Mouse (Mus musculus): Measurements from ENCODE around the gene Spata21. TPM values are rescaled to one million over a fixed set of nuclear protein-coding genes. Genes with fewer than 3 reads are reported as not detected.
A peak's percentile ranks its signal among the peaks of the same experiment; 100 is the strongest.

Spata21 gene
- polyA plus RNA-seq, 1 experiment from 2014 or later, result not detected

DNA sequence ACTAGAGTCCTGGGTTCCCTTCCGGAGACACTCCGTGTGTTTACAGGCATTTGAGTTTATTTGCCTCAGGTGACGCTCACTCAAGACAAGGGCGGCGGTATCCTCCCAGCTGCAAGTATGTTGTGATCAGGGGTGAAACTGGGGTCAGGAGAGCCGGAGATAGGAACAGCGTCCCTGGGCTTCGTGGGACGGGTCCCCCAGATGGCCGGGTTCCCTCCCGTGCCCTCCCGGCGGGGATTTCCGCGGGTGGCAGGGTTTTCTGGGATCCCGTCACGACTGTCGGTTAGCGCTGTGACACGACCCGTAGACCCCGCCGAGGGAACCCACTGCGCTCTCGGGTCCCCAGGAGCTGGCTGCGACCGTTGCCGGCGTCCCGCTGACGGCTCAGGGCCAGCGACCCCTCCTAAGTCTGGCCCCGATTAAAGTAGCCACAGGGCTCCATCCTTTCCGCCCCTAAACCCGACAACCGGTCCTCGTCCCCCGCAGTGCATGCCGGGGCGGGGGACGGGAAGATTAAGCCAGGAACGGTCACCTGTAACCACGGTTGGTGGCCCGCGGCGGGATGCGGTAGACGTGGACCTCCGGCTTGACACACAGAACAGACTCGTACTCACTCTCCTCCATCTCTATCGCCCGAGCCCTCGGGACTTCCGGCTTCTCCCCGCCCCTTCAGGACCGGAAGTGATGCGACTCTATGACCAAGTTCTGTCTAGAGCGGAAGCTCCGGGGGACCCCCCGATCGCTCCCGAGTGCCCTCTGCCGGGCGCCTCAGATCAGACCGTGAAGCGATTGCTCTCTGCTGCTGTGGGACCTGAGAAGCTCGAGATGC, 10.2 kb upstream of the Spata21 start, which contains the start of gene Necap2:
Necap2 (minus strand) TSS at position 677 of the 829 bp plus-strand sequence.
- under 1% methylated on average over 64 of the region's 67 CpGs for WGBS
- ATAC-seq (ENCODE audit: low FRiP score), result peak; percentile 93
- Histone ChIP-seq H3K9ac (peak within 1 kb of the TSS; percentile 92), H3K36me3 (peaks cover 17% of the 10 kb centered on the region), H3K9me3 (replicated peaks) (no peaks in the 10 kb centered on the region), H3K27me3 (no peaks in the 10 kb centered on the region), H3K27ac (peak within 1 kb of the TSS; percentile 76), H3K4me3 (peak within 1 kb of the TSS; percentile 83), H3K4me1 (peaks cover 16% of the 10 kb centered on the region), H3K4me2 (replicated peaks) (peak within 1 kb of the TSS; percentile 96)

DNA sequence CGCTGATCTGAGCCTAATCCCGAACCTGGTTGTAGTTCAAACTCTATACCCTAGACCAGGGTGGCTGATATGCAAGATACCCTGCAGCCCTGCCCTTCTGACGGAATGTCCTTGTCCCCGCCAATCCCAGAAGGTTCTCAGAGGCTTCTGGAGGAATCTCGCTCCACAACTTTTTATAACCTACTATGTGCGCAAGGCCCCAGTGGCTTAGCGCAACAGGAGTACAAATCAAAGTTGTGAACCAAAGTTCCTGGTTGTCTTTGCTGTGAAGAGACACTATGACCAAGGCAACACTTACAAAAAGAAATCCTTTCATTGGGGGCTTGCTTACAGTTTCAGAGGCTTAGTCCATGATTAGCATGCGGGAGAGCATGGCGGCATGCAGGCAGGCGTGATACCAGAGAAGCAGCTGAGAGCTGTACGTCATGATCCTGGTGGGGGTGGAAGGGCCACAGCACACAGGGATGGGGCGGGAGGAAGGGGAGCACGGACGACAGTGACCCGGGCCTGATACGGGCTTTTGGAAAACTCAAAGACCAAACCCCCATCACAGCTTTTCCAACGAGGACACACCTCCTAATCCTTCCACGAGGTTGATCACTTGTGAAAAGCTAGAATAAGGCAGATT, 9.5 kb upstream of the Spata21 start:
- H3K27ac ChIP-seq, result no peak overlapping the region
- WGBS, result 75% methylated on average over 18 of the region's 18 CpGs
- no peaks in the 10 kb centered on the region for H3K9me3 ChIP-seq (replicated peaks)
- peaks cover 10% of the 10 kb centered on the region; the same call in 1 of the 2 replicates for H3K36me3 ChIP-seq
- H3K9ac ChIP-seq, result no peak overlapping the region
- ATAC-seq (ENCODE audit: low FRiP score), result 0 out of 2 replicates have a peak, but pooled peaks have one; percentile 20
- peaks cover 16% of the 10 kb centered on the region for H3K4me1 ChIP-seq
- no peak overlapping the region for H3K4me2 ChIP-seq (replicated peaks)
- H3K27me3 ChIP-seq, result no peaks in the 10 kb centered on the region
- peak overlapping the region; percentile 83; the same call in 1 of the 2 replicates for H3K4me3 ChIP-seq

- no peak overlapping the region for H3K9ac ChIP-seq
- no peak for ATAC-seq (ENCODE audit: low FRiP score)
- no peaks in the 10 kb centered on the region for H3K36me3 ChIP-seq
- no peak overlapping the region for H3K27ac ChIP-seq
- 0 out of 2 replicates have a peak, but pooled peaks cover 2% of the 10 kb centered on the region for H3K27me3 ChIP-seq
- H3K4me1 ChIP-seq, result no peaks in the 10 kb centered on the region
- no peak overlapping the region for H3K4me3 ChIP-seq
- 83% methylated on average over 10 of the region's 10 CpGs for WGBS
- H3K9me3 ChIP-seq (replicated peaks), result no peaks in the 10 kb centered on the region
- no peak overlapping the region for H3K4me2 ChIP-seq (replicated peaks)
These were observed 1.3 kb upstream of the Spata21 start for GRCm38 (mm10) chr4:141086862-141087261.

GRCm38 (mm10) chr4:141088714-141089113, 581 bp downstream of the Spata21 start:
- ATAC-seq (ENCODE audit: low FRiP score), result no peak
- no peak overlapping the region for H3K4me3 ChIP-seq

GRCm38 (mm10) chr4:141095016-141095415, 6.9 kb downstream of the Spata21 start:
- H3K4me3 ChIP-seq, result no peak overlapping the region

More at GRCm38 (mm10) chr4:141088714-141089113, 581 bp downstream of the Spata21 start:
- 73% methylated on average over 9 of the region's 9 CpGs for WGBS
- no peak overlapping the region for H3K9ac ChIP-seq
- H3K4me2 ChIP-seq (replicated peaks), result no peak overlapping the region
- H3K27ac ChIP-seq, result no peak overlapping the region
- H3K27me3 ChIP-seq, result 0 out of 2 replicates have a peak, but pooled peaks cover 2% of the 10 kb centered on the region
- no peaks in the 10 kb centered on the region for H3K36me3 ChIP-seq
- no peaks in the 10 kb centered on the region for H3K9me3 ChIP-seq (replicated peaks)
- H3K4me1 ChIP-seq, result no peaks in the 10 kb centered on the region

DNA sequence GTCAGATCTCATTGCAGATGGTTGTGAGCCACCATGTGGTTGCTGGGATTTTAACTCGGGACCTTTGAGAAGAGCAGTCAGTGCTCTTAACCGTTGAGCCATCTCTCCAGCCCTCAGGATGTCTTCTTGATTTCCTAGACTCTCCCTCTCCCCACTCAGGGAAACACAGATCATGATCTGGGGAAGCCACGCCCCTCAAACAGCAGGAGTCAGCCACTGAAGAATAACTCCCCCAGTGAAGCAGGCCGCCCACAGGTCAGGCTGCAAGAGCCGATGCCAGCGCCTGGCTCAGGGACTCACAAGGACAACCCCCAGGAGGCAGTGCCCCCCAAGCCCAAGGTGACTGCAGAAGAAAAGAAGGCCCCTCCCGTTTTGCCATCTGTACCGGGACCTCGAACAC, 8.6 kb downstream of the Spata21 start:
- H3K4me2 ChIP-seq (replicated peaks), result no peak overlapping the region
- no peak for ATAC-seq (ENCODE audit: low FRiP score)
- no peak overlapping the region for H3K27ac ChIP-seq
- no peak overlapping the region for H3K4me3 ChIP-seq
- H3K9ac ChIP-seq, result no peak overlapping the region
- no peaks in the 10 kb centered on the region for H3K36me3 ChIP-seq
- peaks cover 3% of the 10 kb centered on the region; the same call in 1 of the 2 replicates for H3K4me1 ChIP-seq
- H3K27me3 ChIP-seq, result no peaks in the 10 kb centered on the region
- 14% methylated on average over 9 of the region's 9 CpGs for WGBS
- no peaks in the 10 kb centered on the region for H3K9me3 ChIP-seq (replicated peaks)

More at GRCm38 (mm10) chr4:141095016-141095415, 6.9 kb downstream of the Spata21 start:
- no peaks in the 10 kb centered on the region for H3K36me3 ChIP-seq
- no peak overlapping the region for H3K27ac ChIP-seq
- ATAC-seq (ENCODE audit: low FRiP score), result no peak
- H3K4me2 ChIP-seq (replicated peaks), result no peak overlapping the region
- H3K4me1 ChIP-seq, result peaks cover 3% of the 10 kb centered on the region; the same call in 1 of the 2 replicates
- H3K9me3 ChIP-seq (replicated peaks), result no peaks in the 10 kb centered on the region
- 84% methylated on average over 10 of the region's 10 CpGs for WGBS
- H3K27me3 ChIP-seq, result 0 out of 2 replicates have a peak, but pooled peaks cover 2% of the 10 kb centered on the region
- no peak overlapping the region for H3K9ac ChIP-seq

DNA sequence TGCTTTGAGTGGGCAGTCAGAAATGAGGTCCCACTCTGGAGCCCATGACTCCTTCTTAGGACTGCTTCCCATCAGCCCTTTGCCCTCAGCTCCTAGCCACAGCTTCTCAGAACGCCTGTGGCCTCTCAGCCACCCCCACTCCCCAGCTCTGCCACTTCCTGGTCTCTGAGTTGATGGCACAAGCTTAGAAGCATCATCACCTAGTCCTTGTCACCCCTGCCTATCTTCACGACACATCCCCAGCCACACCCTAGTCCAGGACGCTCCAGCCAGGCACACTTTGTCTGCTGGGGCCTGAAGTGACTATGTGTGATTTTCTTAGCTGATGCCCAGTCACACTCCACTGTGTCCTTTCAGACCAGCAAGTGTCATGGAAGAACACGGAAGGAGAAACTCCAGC, 10.8 kb downstream of the Spata21 start:
- no peak overlapping the region for H3K4me2 ChIP-seq (replicated peaks)
- H3K4me1 ChIP-seq, result peaks cover 3% of the 10 kb centered on the region; the same call in 1 of the 2 replicates
- H3K27ac ChIP-seq, result no peak overlapping the region
- no peaks in the 10 kb centered on the region for H3K36me3 ChIP-seq
- no peak overlapping the region for H3K4me3 ChIP-seq
- no peaks in the 10 kb centered on the region for H3K27me3 ChIP-seq
- no peak overlapping the region for H3K9ac ChIP-seq
- 87% methylated on average over 4 of the region's 4 CpGs for WGBS
- no peak for ATAC-seq (ENCODE audit: low FRiP score)
- no peaks in the 10 kb centered on the region for H3K9me3 ChIP-seq (replicated peaks)

DNA sequence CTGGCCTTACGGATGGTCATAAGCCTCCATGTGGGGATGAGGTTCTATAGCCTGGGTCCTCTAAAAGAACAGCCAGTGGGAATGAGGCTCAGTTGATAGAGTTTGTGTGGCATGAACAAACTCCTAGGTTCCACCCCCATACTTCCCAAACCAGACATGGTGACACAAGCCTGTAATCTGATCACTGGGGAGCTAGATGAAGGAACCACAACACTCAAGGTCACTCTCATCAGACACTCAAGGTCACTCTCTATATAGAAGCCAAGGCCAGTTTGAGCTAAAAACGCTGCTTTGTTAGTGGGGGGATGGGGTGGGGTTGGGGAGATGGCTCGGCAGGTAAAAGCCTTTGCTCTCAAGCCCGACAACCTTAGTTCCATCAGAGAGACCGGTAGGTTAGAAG, 11.8 kb downstream of the Spata21 start:
- 73% methylated on average over 5 of the region's 5 CpGs for WGBS
- ATAC-seq (ENCODE audit: low FRiP score), result no peak

GRCm38 (mm10) chr4:141101291-141101690, 13.2 kb downstream of the Spata21 start:
- Histone ChIP-seq H3K4me1 (peaks cover 3% of the 10 kb centered on the region; the same call in 1 of the 2 replicates), H3K9ac (no peak overlapping the region), H3K4me2 (replicated peaks) (no peak overlapping the region), H3K27ac (no peak overlapping the region), H3K9me3 (replicated peaks) (no peaks in the 10 kb centered on the region), H3K27me3 (no peaks in the 10 kb centered on the region), H3K4me3 (no peak overlapping the region), H3K36me3 (no peaks in the 10 kb centered on the region)
- ATAC-seq (ENCODE audit: low FRiP score), result no peak
- WGBS, result 90% methylated on average over 9 of the region's 9 CpGs

More for the DNA sequence above, 11.8 kb downstream of the Spata21 start:
- H3K4me1 ChIP-seq, result peaks cover 3% of the 10 kb centered on the region; the same call in 1 of the 2 replicates
- no peaks in the 10 kb centered on the region for H3K36me3 ChIP-seq
- H3K9me3 ChIP-seq (replicated peaks), result no peaks in the 10 kb centered on the region
- no peak overlapping the region for H3K27ac ChIP-seq
- H3K4me3 ChIP-seq, result no peak overlapping the region
- H3K4me2 ChIP-seq (replicated peaks), result no peak overlapping the region
- H3K9ac ChIP-seq, result no peak overlapping the region
- no peaks in the 10 kb centered on the region for H3K27me3 ChIP-seq

- WGBS, result 65% methylated on average over 6 of the region's 6 CpGs
- no peaks in the 10 kb centered on the region for H3K27me3 ChIP-seq
- ATAC-seq (ENCODE audit: low FRiP score), result no peak
These were observed 13.7 kb downstream of the Spata21 start for GRCm38 (mm10) chr4:141101855-141102254.

DNA sequence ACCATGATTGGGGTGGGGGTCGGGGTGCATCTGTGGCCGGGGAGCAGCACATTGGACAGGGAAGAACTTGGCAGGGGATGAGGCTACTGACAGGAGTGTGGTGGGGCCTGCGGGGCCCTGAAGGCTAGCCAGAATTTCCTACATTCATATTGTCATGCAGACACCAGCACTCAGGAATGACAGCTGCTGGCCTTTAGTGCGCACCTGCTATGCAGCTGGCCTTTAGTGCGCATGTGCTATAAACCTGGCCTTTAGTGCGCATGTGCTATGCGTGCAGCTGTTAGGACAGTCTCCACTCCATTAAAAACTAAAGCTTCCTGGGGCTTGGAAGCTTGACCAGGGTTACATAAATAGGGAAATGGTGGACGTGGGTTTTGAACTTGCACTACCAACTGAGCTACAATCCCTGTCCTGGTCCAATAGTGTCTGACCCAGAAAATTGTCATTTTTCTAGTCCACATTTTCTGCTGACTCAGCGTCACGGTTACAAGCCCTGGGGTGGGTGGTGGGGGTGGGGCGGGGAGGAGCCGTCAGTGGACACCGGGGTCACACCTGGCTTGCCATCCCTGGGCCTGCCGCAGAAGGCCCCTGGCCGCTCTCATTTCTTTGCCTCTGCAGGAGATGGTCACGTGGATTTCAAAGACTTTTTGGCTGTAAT, 18.5 kb downstream of the Spata21 start:
- H3K27me3 ChIP-seq, result no peaks in the 10 kb centered on the region
- H3K4me1 ChIP-seq, result no peaks in the 10 kb centered on the region
- no peak overlapping the region for H3K4me3 ChIP-seq
- ATAC-seq (ENCODE audit: low FRiP score), result no peak
- H3K9me3 ChIP-seq (replicated peaks), result peaks cover 7% of the 10 kb centered on the region; the same call in 1 of the 2 replicates
- H3K36me3 ChIP-seq, result peaks cover 20% of the 10 kb centered on the region
- H3K4me2 ChIP-seq (replicated peaks), result no peak overlapping the region
- WGBS, result 77% methylated on average over 16 of the region's 16 CpGs
- 0 out of 2 replicates have a peak overlapping the region, but pooled peaks have one; percentile 4 for H3K9ac ChIP-seq
- no peak overlapping the region for H3K27ac ChIP-seq

More at GRCm38 (mm10) chr4:141101855-141102254, 13.7 kb downstream of the Spata21 start:
- Histone ChIP-seq H3K9me3 (replicated peaks) (no peaks in the 10 kb centered on the region), H3K9ac (no peak overlapping the region), H3K4me2 (replicated peaks) (no peak overlapping the region), H3K27ac (no peak overlapping the region), H3K36me3 (no peaks in the 10 kb centered on the region), H3K4me1 (0 out of 2 replicates have a peak, but pooled peaks cover under 1% of the 10 kb centered on the region), H3K4me3 (no peak overlapping the region)

Measured in hindbrain, embryonic 12.5 days (tissue).